Mouse (Mus musculus) liver, embryonic 11.5 days (tissue): ENCODE data around the gene Apoa2. TPM values are rescaled to one million over a fixed set of nuclear protein-coding genes. Genes with fewer than 3 reads are reported as not detected.

Source experiments
- ATAC-seq: fragments of 200-750 bp; cut with Nextera tagmentation; replicated peaks from 2 replicates; pipeline ENCODE4 v1.8.0; 2017; ENCODE audit warnings: moderate number of reproducible peaks, mild to moderate bottlenecking, moderate TSS enrichment, moderate library complexity; ENCODE audit not compliant: low FRiP score
- DNase-seq: peaks from one replicate; pipeline ENCODE4 v3.0.0-alpha.2; 2017; ENCODE audit warnings: low spot score
- H3K27ac ChIP-seq: fragments of 300-500 bp; sonication (generic); 2 replicates; pipeline ENCODE4 v1.5.1; 2014; ENCODE audit warnings: mild to moderate bottlenecking, low read depth, low read length, control low read depth
- H3K27me3 ChIP-seq: fragments of 300-500 bp; sonication (generic); replicated peaks from 2 replicates; pipeline ENCODE4 v1.6.1; 2014; ENCODE audit warnings: low read length, mixed read lengths; ENCODE audit not compliant: control insufficient read depth, insufficient read depth
- H3K36me3 ChIP-seq: fragments of 300-500 bp; sonication (generic); 2 replicates; pipeline ENCODE4 v1.6.1; 2014; ENCODE audit warnings: mild to moderate bottlenecking, low read length, moderate library complexity, mixed read lengths; ENCODE audit not compliant: control insufficient read depth, insufficient read depth
- H3K4me1 ChIP-seq: fragments of 300-500 bp; sonication (generic); replicated peaks from 2 replicates; pipeline ENCODE4 v1.6.1; 2014; ENCODE audit warnings: low read length, mixed read lengths; ENCODE audit not compliant: control insufficient read depth, insufficient read depth
- H3K4me2 ChIP-seq: fragments of 300-500 bp; sonication (generic); 2 replicates; pipeline ENCODE4 v1.6.1; 2014; ENCODE audit warnings: mild to moderate bottlenecking, control low read depth, moderate library complexity
- H3K4me3 ChIP-seq: fragments of 300-500 bp; sonication (generic); 2 replicates; pipeline ENCODE4 v1.5.1; 2014; ENCODE audit warnings: low read depth, low read length, control low read depth
- H3K9ac ChIP-seq: fragments of 300-500 bp; sonication (generic); 2 replicates; pipeline ENCODE4 v1.6.1; 2014; ENCODE audit warnings: low read depth, low read length, control low read depth
- H3K9me3 ChIP-seq: fragments of 300-500 bp; sonication (generic); 2 replicates; pipeline ENCODE4 v1.6.1; 2016; ENCODE audit warnings: low read length, inconsistent platforms, mixed read lengths; ENCODE audit not compliant: control insufficient read depth
- WGBS: fragments of 180-500 bp; shearing (Covaris S2); extraction: QIAGEN DNeasy Blood & Tissue Kit; methylation state at CpG from one replicate; pipeline ENCODE4 v1.1.7; 2014; 5-methylcytosine and 5-hydroxymethylcytosine counted together
- polyA plus RNA-seq: library from polyadenylated mRNA; unstranded; fragments of >200 nt; fragmentation: Nextera tagmentation; extraction: Ambion mirVana; gene quantifications from 2 replicates; pipeline ENCODE4 v1.2.1, GENCODE M21; 2014

Apoa2 gene
- polyA plus RNA-seq, 1 experiment from 2014 or later, result 2,339 TPM

- no peaks in the 10 kb centered on the region for H3K9me3 ChIP-seq
- no peak overlapping the region for H3K9ac ChIP-seq
- H3K27ac ChIP-seq, result no peak overlapping the region
- H3K4me2 ChIP-seq, result no peak overlapping the region
- ATAC-seq, result no peak
- no peaks in the 10 kb centered on the region for H3K36me3 ChIP-seq
- no peak overlapping the region for H3K4me3 ChIP-seq
- DNase-seq, result no peak
- peaks cover 3% of the 10 kb centered on the region for H3K4me1 ChIP-seq
- 80% methylated on average over 9 of the region's 9 CpGs for WGBS
- peaks cover 9% of the 10 kb centered on the region; the same call in 1 of the 2 replicates for H3K27me3 ChIP-seq
These were observed 32.9 kb downstream of the Apoa2 start for GRCm38 (mm10) chr1:171257781-171258180.

DNA sequence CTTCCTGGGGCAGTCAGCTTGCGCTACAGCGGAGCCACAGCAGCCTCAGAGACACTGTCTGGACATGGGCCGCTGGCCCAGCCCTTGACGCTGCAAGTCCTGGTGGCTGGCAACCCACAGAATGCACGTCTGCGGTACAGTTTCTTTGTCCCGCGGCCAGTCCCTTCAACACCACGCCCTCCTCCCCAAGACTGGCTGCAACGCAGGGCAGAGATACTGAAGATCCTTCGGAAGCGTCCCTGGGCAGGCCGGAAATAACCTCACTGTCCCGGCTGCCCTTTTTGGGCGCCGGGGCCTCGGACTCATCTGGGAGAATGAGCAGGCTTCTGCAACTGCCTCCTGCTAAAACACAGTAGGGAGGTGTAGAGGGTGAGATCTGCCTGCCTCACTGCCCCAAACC lies 34.1 kb downstream of the Apoa2 start:
- no peak overlapping the region for H3K27ac ChIP-seq
- H3K9ac ChIP-seq, result no peak overlapping the region
- no peaks in the 10 kb centered on the region for H3K36me3 ChIP-seq
- WGBS, result 51% methylated on average over 17 of the region's 17 CpGs
- H3K4me2 ChIP-seq, result peak overlapping the region; percentile 42
- peaks cover 7% of the 10 kb centered on the region; the same call in 1 of the 2 replicates for H3K27me3 ChIP-seq
- ATAC-seq (no peak), DNase-seq (no peak)
- no peak overlapping the region for H3K4me3 ChIP-seq
- H3K4me1 ChIP-seq, result peaks cover 4% of the 10 kb centered on the region
- no peaks in the 10 kb centered on the region for H3K9me3 ChIP-seq

DNA sequence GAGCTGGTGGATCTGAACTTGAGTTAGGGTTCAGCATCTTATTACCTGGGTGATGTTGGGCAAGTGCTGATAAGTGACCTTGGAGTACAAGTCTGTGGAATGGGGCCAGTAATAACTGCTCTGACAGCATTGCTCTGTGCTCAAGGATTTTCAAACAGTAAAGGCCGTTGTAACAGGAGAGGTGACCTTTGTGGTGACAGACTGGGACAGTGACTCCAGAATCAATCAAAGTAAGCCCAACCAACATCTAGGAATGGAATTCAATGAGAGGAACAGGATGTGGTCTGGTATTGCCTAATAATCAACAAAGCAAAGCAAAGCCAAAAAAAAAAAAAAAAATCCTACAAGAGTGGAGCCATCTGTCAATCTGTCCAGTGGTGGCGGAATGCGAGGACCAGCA lies 35.5 kb downstream of the Apoa2 start:
- DNase-seq (no peak), ATAC-seq (no peak)
- H3K27ac ChIP-seq, result no peak overlapping the region
- WGBS, result 43% methylated on average over 3 of the region's 3 CpGs
- H3K4me2 ChIP-seq, result no peak overlapping the region
- no peaks in the 10 kb centered on the region for H3K36me3 ChIP-seq
- H3K9ac ChIP-seq, result no peak overlapping the region
- H3K4me1 ChIP-seq, result peaks cover 4% of the 10 kb centered on the region
- H3K27me3 ChIP-seq, result peaks cover 7% of the 10 kb centered on the region; the same call in 1 of the 2 replicates
- H3K4me3 ChIP-seq, result no peak overlapping the region
- H3K9me3 ChIP-seq, result no peaks in the 10 kb centered on the region

DNA sequence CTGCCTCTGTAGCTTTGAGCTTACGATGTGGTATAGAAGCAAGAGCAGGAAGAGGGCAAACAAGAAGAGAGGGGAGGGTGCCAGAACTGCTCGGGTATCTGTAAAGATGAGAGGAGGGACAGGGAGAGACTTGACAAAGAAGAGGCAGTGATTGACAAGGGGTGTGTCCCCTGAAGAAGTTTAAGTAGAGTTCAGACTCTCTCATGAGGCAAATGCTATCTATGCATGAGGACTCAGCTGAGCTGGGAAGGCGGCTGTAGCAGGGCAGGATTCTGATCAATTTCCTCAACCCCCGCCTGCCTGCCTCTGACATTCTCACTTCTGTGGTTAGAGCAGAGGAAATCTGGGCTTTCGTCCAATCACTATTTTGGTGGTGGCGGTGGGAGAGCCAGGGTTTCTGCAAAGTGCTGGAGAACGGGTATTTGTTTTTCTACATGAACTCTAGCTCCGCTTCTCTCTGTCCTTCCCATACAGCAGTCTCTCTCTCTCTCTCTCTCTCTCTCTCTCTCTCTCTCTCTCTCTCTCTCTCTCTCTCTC lies 37.8 kb downstream of the Apoa2 start:
- Histone ChIP-seq H3K4me2 (peak overlapping the region; percentile 42), H3K4me1 (peaks cover 4% of the 10 kb centered on the region), H3K9ac (no peak overlapping the region), H3K4me3 (no peak overlapping the region), H3K27ac (peak overlapping the region; percentile 69; the same call in 1 of the 2 replicates), H3K9me3 (no peaks in the 10 kb centered on the region), H3K27me3 (peaks cover 7% of the 10 kb centered on the region; the same call in 1 of the 2 replicates), H3K36me3 (no peaks in the 10 kb centered on the region)
- DNase-seq (no peak), ATAC-seq (no peak)
- 3% methylated on average over 8 of the region's 8 CpGs for WGBS

GRCm38 (mm10) chr1:171263185-171263611 lies 38.3 kb downstream of the Apoa2 start:
- no peaks in the 10 kb centered on the region for H3K36me3 ChIP-seq
- 0% methylated on average over 2 of the region's 2 CpGs for WGBS
- no peak overlapping the region for H3K9ac ChIP-seq
- H3K27ac ChIP-seq, result no peak overlapping the region
- no peak for ATAC-seq
- no peak overlapping the region for H3K4me3 ChIP-seq
- H3K9me3 ChIP-seq, result no peaks in the 10 kb centered on the region
- H3K4me2 ChIP-seq, result no peak overlapping the region; the same call in 1 of the 2 replicates
- peaks cover 7% of the 10 kb centered on the region; the same call in 1 of the 2 replicates for H3K27me3 ChIP-seq
- peaks cover 4% of the 10 kb centered on the region for H3K4me1 ChIP-seq
- DNase-seq, result no peak

- Histone ChIP-seq H3K4me3 (no peak overlapping the region), H3K4me2 (no peak overlapping the region), H3K9me3 (no peaks in the 10 kb centered on the region), H3K36me3 (no peaks in the 10 kb centered on the region), H3K27me3 (peaks cover 7% of the 10 kb centered on the region; the same call in 1 of the 2 replicates), H3K27ac (no peak overlapping the region; the same call in 1 of the 2 replicates), H3K9ac (no peak overlapping the region), H3K4me1 (peaks cover 4% of the 10 kb centered on the region)
- no peak for ATAC-seq
- no peak for DNase-seq
- 75% methylated on average over 3 of the region's 3 CpGs for WGBS
These were observed 39.0 kb downstream of the Apoa2 start for GRCm38 (mm10) chr1:171263666-171264461.

DNA sequence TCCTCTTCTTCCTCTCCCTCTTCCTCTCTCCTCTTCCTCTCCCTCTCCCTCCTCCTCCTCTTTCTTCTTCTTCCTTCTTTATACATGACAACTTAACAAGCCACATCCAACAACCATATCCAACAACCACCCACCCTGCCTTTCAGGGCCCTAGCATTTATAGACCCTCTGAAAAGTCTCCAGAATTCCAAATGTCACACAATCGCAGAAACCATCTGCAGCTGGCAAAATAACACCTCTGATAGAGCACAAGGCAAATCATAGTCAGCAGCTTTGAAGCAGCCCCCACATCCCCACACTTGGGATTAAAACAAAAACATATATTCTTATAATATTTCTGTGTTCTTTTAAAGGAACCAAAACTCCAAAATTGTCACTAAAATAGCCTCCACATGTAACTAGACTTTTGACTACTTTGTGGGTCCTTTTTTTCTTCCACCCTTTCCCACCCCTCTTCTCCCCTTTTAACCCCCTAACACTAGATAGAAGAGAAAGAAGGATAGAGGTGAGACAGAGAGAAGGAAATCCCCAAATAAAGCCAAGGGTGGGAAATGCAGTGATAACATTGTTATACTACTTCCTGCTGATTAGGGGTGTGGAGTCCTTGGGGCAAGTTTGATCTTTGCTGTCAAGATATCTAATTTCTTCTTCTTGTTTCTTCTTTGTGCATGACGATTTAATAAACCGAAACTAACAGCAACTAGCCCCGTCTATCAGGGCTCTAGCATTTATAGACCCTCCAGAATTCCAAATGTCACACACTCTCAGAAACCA lies 41.3 kb downstream of the Apoa2 start:
- Histone ChIP-seq H3K36me3 (no peaks in the 10 kb centered on the region), H3K27me3 (no peaks in the 10 kb centered on the region), H3K9ac (no peak overlapping the region), H3K27ac (no peak overlapping the region), H3K4me2 (peak overlapping the region; percentile 6; the same call in 1 of the 2 replicates), H3K9me3 (no peaks in the 10 kb centered on the region), H3K4me3 (no peak overlapping the region), H3K4me1 (peaks cover 10% of the 10 kb centered on the region)
- WGBS, result 47% methylated on average over 4 of the region's 4 CpGs
- no peak for ATAC-seq
- no peak for DNase-seq

GRCm38 (mm10) chr1:171268341-171268740 lies 43.5 kb downstream of the Apoa2 start:
- no peak for DNase-seq
- Histone ChIP-seq H3K4me2 (no peak overlapping the region), H3K36me3 (peaks cover 9% of the 10 kb centered on the region), H3K9ac (no peak overlapping the region), H3K27ac (no peak overlapping the region), H3K9me3 (no peaks in the 10 kb centered on the region), H3K4me1 (peaks cover 15% of the 10 kb centered on the region), H3K27me3 (no peaks in the 10 kb centered on the region), H3K4me3 (no peak overlapping the region)
- WGBS, result 58% methylated on average over 1 of the region's 1 CpGs
- no peak for ATAC-seq
